Mouse (Mus musculus) kidney, adult 2 months (tissue): ENCODE data around the gene Akt1. TPM values are rescaled to one million over a fixed set of nuclear protein-coding genes. Genes with fewer than 3 reads are reported as not detected.

Experiments
- DNase-seq: peaks from one replicate; pipeline ENCODE4 v3.0.0; 2021
- H3K27ac ChIP-seq: fragments of 200-500 bp; 2 replicates; pipeline ENCODE4 v1.5.1; 2012; ENCODE audit warnings: low read depth, low read length, control low read depth, inconsistent platforms; ENCODE audit not compliant: insufficient read depth
- H3K27me3 ChIP-seq: fragments of 200-500 bp; replicated peaks from 2 replicates; pipeline ENCODE4 v1.6.1; 2012; ENCODE audit warnings: mild to moderate bottlenecking, moderate library complexity, low read length, inconsistent platforms; ENCODE audit not compliant: control insufficient read depth, insufficient read depth
- H3K36me3 ChIP-seq: fragments of 200-500 bp; 2 replicates; pipeline ENCODE4 v1.6.1; 2012; ENCODE audit warnings: mild to moderate bottlenecking, moderate library complexity, low read length, inconsistent platforms; ENCODE audit not compliant: control insufficient read depth, insufficient read depth
- H3K4me1 ChIP-seq: fragments of 200-500 bp; 2 replicates; pipeline ENCODE4 v1.6.1; 2011; ENCODE audit warnings: low read length; ENCODE audit not compliant: control insufficient read depth, insufficient read depth
- H3K4me3 ChIP-seq: fragments of 200-500 bp; 2 replicates; pipeline ENCODE4 v1.5.1; 2011; ENCODE audit warnings: mild to moderate bottlenecking, low read depth, low read length, control low read depth; ENCODE audit not compliant: insufficient read depth
- CTCF ChIP-seq: fragments of 200-500 bp; conservative IDR thresholded peaks from 2 replicates; pipeline ENCODE4 v1.5.1; 2011; ENCODE audit warnings: low read depth, mild to moderate bottlenecking, control low read depth, low read length, moderate library complexity, mixed read lengths; ENCODE audit not compliant: insufficient read depth, insufficient read length
- POLR2A ChIP-seq: fragments of 200-500 bp; IDR thresholded peaks from one replicate; pipeline ENCODE4 v1.6.1; 2011; ENCODE audit warnings: low read depth, low read length, control low read depth
- WGBS: fragments of 180-500 bp; shearing (Covaris S2); methylation state at CpG from one replicate; pipeline ENCODE4 v1.1.7; 2018; 5-methylcytosine and 5-hydroxymethylcytosine counted together
- polyA plus RNA-seq: library from polyadenylated mRNA; depleted of rRNA; stranded (reverse); fragments of >200 nt; gene quantifications from 2 replicates; pipeline ENCODE4 v1.2.3, GENCODE M21; 2012; rRNA removed

The Akt1 gene
- polyA plus RNA-seq, 1 experiment: 90.6 TPM

- H3K4me1 ChIP-seq: no peaks in the 10 kb centered on the region
- DNase-seq: no peak
- 85% methylated on average over 5 of the region's 5 CpGs for WGBS
- TF ChIP-seq POLR2A: no peak
- no peak; the same call in 1 of the 2 replicates for TF ChIP-seq CTCF
- H3K4me3 ChIP-seq: no peak overlapping the region
- H3K27me3 ChIP-seq: no peaks in the 10 kb centered on the region
- no peak overlapping the region for H3K27ac ChIP-seq
- no peaks in the 10 kb centered on the region for H3K36me3 ChIP-seq
These were observed 70.7 kb downstream of the Akt1 start for GRCm38 (mm10) chr12:112604022-112604421.

Other genes with a start within 250 kb of the Akt1 start
- gene A530016L24Rik, start 185.4 kb downstream of the Akt1 start, polyA plus RNA-seq: 11.4 and 16.2 TPM in 2 replicates
- 0.45 and 1.0 TPM in 2 replicates for gene Tmem179, start 158.1 kb downstream of the Akt1 start, polyA plus RNA-seq
- 8.9 and 9.6 TPM in 2 replicates for gene Inf2, start 86.1 kb downstream of the Akt1 start, polyA plus RNA-seq
- gene Adssl1, start 54.8 kb downstream of the Akt1 start, polyA plus RNA-seq: 8.1 and 10.4 TPM in 2 replicates
- gene Siva1, start 30.2 kb downstream of the Akt1 start, polyA plus RNA-seq: 27.7 and 27.8 TPM in 2 replicates
- gene Zbtb42, start 3.9 kb upstream of the Akt1 start, polyA plus RNA-seq: 10.7 and 12.1 TPM in 2 replicates
- 63.4 and 75.3 TPM in 2 replicates for gene Cep170b, start 45.6 kb upstream of the Akt1 start, polyA plus RNA-seq
- gene Pld4, start 85.8 kb upstream of the Akt1 start, polyA plus RNA-seq: 19.6 and 23.7 TPM in 2 replicates
- 0.70 and 0.99 TPM in 2 replicates for gene Ahnak2, start 127.8 kb upstream of the Akt1 start, polyA plus RNA-seq
- gene Clba1, start 134.1 kb upstream of the Akt1 start, polyA plus RNA-seq: 19.1 and 22.5 TPM in 2 replicates
- gene Cdca4, start 154.5 kb upstream of the Akt1 start, polyA plus RNA-seq: 10.3 and 10.6 TPM in 2 replicates
- gene Gpr132, start 193.3 kb upstream of the Akt1 start, polyA plus RNA-seq: 1.7 and 4.6 TPM in 2 replicates